Mouse (Mus musculus): Measurements from ENCODE around the gene Slco1a5.
"Not testable (repeated sequence)": the region's sequence is repeated elsewhere in the genome, so short reads cannot be mapped to it uniquely, and the experiment has no call there.

Slco1a5 gene

GRCm38 (mm10) chr6:142289413-142290118 is 33.2 kb downstream of the Slco1a5 start:
- no peak for DNase-seq (ENCODE audit: low spot score in 2 of 2)

GRCm38 (mm10) chr6:142275721-142276442 is 46.9 kb downstream of the Slco1a5 start:
- no peak for DNase-seq (ENCODE audit: low spot score in 2 of 2)

- not testable (repeated sequence) for DNase-seq (ENCODE audit: low spot score in 2 of 2)
Measured at GRCm38 (mm10) chr6:142250738-142251307, 72.0 kb downstream of the Slco1a5 start.

- no peak for DNase-seq (ENCODE audit: low spot score in 2 of 2)
Measured at GRCm38 (mm10) chr6:142245065-142245464, 77.7 kb downstream of the Slco1a5 start.

DNA sequence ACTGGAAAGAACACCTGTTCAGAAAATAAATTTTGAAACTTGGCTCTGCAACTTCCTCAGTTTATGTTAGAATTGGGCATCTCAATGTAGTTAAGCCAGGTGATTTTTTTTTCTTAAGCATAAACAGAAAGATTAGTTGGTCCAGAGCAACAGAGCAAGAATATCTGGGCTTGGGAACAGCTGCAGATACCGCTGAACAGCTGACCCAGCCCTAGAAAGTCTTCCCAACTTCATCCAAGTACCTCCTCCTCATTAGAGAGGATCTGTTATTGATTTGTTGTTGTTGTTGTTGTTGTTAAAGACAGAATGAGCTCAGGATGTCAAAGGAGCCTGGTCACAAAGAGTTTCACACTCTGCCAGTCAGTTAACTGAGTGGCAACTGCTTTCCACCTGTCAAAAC is 83.3 kb downstream of the Slco1a5 start:
- no peak for DNase-seq (ENCODE audit: low spot score in 2 of 2)

DNA sequence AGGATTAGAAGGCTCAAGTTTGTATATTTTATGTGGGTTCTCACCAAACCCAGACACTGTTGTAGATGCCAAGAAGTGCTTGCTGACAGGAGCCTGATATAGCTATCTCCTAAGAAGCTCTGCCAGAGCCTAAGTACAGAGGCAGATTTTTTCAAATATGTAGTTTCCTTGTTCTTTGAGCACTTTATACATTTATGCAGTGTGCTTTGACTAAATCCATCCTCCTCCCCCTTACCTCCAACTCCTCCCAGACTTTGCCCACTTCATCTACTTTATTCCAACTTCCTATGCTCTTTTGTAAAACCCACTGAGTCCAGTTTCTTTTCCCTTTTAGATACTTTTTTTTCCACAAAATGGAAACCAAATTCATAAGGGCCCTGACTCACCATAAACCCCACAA is 102.6 kb downstream of the Slco1a5 start:
- DNase-seq (ENCODE audit: low spot score in 2 of 2), result no peak

- no peak for DNase-seq (ENCODE audit: low spot score in 2 of 2)
Measured at GRCm38 (mm10) chr6:142211821-142212220, 111.0 kb downstream of the Slco1a5 start.

DNA sequence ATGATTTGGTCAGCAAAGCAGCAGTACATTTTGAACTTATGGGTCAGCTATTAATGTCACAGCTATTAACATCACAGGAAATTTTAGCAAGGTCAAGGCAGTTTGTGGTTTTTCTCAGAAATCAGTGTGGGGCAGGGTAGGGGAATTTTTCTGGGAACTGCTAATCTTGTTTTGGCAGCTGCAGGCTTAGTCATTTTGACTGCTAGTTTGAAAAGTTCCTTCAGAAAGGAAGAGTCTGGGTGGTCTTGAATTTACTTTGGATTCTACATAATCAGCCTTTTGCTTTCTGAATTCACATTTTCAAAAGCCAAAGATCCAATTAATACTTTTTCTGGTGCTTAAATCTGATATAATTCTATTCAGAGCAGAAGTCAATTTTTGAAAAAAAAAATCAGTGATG is 113.0 kb downstream of the Slco1a5 start:
- DNase-seq (ENCODE audit: low spot score in 2 of 2), result no peak

GRCm38 (mm10) chr6:142208421-142208820 is 114.4 kb downstream of the Slco1a5 start, which contains the start of gene Slco1a6:
TSS of gene Slco1a6 (minus strand) at chr6:142208521.
- DNase-seq (ENCODE audit: low spot score in 2 of 2), result no peak

DNA sequence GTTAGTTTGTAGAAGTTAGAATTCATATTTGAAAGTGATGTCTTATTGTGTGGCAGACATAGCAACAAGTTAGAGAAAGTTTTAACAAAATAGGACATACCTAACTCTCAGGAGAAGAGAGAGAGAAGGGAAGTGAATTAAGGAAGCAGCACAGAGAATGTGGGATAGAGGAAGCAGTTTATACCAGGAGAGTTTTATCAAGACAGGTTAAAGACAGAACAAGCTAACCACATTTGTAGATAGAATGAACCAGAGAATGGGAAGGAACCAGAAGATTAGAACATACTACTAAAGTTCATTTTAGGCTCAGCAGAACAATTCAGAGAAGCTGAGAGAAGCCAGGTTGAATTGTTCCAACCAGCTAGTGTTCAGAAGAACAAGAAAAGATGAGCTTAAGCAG is 122.3 kb downstream of the Slco1a5 start:
- no peak for DNase-seq (ENCODE audit: low spot score in 2 of 2)

DNA sequence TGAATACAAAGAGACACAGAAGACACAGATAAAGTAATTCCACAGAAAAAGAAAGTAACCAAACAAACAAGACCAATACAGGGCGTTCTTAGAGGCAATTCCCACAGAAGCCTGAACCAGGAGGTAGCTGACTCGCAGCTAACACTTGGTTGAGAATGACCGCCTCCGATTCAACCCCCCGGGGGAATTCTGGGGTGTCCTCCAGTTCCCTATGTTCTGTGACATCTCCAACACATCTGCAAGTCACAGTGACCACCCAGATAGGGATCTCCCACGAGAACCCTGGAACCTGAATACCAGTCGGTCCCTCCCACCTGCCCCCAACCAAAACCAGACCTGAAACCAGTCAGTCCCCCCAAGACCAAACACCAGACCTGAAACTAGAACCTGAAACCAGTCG is 128.5 kb downstream of the Slco1a5 start:
- no peak for DNase-seq (ENCODE audit: low spot score in 2 of 2)

- no peak for DNase-seq (ENCODE audit: low spot score in 2 of 2)
Measured at GRCm38 (mm10) chr6:142191962-142192361, 130.8 kb downstream of the Slco1a5 start.

- no peak for DNase-seq (ENCODE audit: low spot score in 2 of 2)
Measured at GRCm38 (mm10) chr6:142187426-142187825, 135.4 kb downstream of the Slco1a5 start.

GRCm38 (mm10) chr6:142185868-142186415 is 136.8 kb downstream of the Slco1a5 start:
- DNase-seq (ENCODE audit: low spot score in 2 of 2), result no peak

Measured in spleen, postnatal 10 days (tissue).